Mouse (Mus musculus) megakaryocyte, embryonic 14.5 days (primary cell): ENCODE results near the gene Vgll4.

Experiments used
- FLI1 ChIP-seq: IDR thresholded peaks from 2 replicates; pipeline ENCODE4 v1.6.1; 2012; ENCODE audit warnings: low read length, inconsistent platforms, mixed read lengths
- GATA1 ChIP-seq: IDR thresholded peaks from 3 replicates; pipeline ENCODE4 v1.6.1; 2012; ENCODE audit warnings: mixed read lengths, low read length, inconsistent platforms, borderline replicate concordance

DNA sequence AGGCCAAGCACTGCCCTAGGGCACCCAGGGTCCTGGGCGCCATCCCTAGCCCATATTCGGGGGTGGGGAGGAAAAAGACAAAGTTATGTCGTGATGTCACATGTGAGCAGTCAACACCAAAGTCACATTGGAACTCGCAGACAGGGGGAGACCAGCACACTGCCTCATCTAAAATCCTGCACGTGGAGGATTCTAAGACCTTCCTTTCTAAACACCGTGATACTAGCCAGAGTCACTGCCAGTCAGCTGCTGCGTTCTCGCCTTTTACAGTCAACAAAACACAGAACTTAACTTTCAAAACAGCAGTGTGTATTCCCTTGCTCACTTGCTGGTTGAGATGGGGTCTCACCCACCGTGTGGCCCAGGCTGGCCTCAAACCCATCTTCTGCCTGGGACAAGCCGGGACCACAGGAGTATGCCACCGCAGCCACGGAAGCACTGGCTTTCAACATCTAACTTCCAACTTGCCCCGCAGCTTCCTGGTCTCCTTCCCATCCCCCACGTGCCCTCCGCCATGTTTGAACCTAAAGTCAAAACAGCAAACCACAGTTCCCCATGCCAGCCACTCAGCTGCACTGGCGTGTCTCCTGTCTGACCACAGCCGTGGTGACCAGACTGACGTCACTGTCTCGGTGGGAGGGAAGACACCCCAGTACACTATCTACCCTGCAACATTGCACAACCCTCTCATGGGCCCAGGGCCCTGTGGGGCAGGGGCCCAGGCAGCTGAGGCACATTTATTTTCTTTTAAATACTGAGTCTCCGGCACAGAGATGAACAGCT is 76.2 kb downstream of the Vgll4 start:
- TF ChIP-seq GATA1 (peak; percentile 76; the same call in 2 of the 3 replicates), FLI1 (no peak)
